Mouse (Mus musculus) urinary bladder, postnatal 4 days (tissue): ENCODE results near the gene Pcca.

Experiments
- DNase-seq, 2 experiments: peaks; one replicate each; pipeline ENCODE4 v3.0.0; 2021 to 2022; ENCODE audit warnings: low spot score in 2 of 2

The Pcca gene

GRCm38 (mm10) chr14:122534017-122534924, at the start of gene Pcca:
Gene Pcca, plus strand, starts transcription at chr14:122534324.
- DNase-seq: peak; percentile 89 to 95

- DNase-seq: no peak
Measured at GRCm38 (mm10) chr14:122484458-122484843, 49.7 kb upstream of the Pcca start.

GRCm38 (mm10) chr14:122484844-122485551, 49.1 kb upstream of the Pcca start:
- no peak for DNase-seq

- DNase-seq: no peak
Measured at GRCm38 (mm10) chr14:122485635-122486181, 48.4 kb upstream of the Pcca start.

GRCm38 (mm10) chr14:122486611-122487010, 47.5 kb upstream of the Pcca start:
- DNase-seq: no peak

GRCm38 (mm10) chr14:122487366-122487765, 46.8 kb upstream of the Pcca start:
- DNase-seq: no peak

- no peak for DNase-seq
Measured at GRCm38 (mm10) chr14:122489041-122489440, 45.1 kb upstream of the Pcca start.

- DNase-seq: no peak
Measured at GRCm38 (mm10) chr14:122489686-122490414, 44.3 kb upstream of the Pcca start.

GRCm38 (mm10) chr14:122490441-122491328, 43.4 kb upstream of the Pcca start, which contains the start of gene Gm10837:
Gene Gm10837, plus strand, starts transcription at chr14:122490586.
- no peak for DNase-seq

GRCm38 (mm10) chr14:122491521-122491920, 42.6 kb upstream of the Pcca start:
- DNase-seq: no peak

GRCm38 (mm10) chr14:122492015-122492414, 42.1 kb upstream of the Pcca start:
- no peak for DNase-seq

- DNase-seq: no peak
Measured at GRCm38 (mm10) chr14:122509058-122509457, 25.1 kb upstream of the Pcca start.

- no peak for DNase-seq
Measured at GRCm38 (mm10) chr14:122511519-122511918, 22.6 kb upstream of the Pcca start.

- DNase-seq: no peak
Measured at GRCm38 (mm10) chr14:122513511-122514036, 20.6 kb upstream of the Pcca start.

- no peak for DNase-seq
Measured at GRCm38 (mm10) chr14:122528475-122528874, 5.6 kb upstream of the Pcca start.

- no peak for DNase-seq
Measured at GRCm38 (mm10) chr14:122535986-122536385, 1.9 kb downstream of the Pcca start.

- no peak for DNase-seq
Measured at GRCm38 (mm10) chr14:122548421-122548820, 14.3 kb downstream of the Pcca start.

GRCm38 (mm10) chr14:122548905-122549304, 14.8 kb downstream of the Pcca start:
- DNase-seq: no peak

- DNase-seq: no peak
Measured at GRCm38 (mm10) chr14:122552761-122553445, 18.8 kb downstream of the Pcca start.

GRCm38 (mm10) chr14:122557353-122557752, 23.2 kb downstream of the Pcca start:
- no peak for DNase-seq
